Mouse (Mus musculus) heart, postnatal 0 days (tissue): ENCODE data around the gene Armcx4. TPM values are rescaled to one million over a fixed set of nuclear protein-coding genes. Genes with fewer than 3 reads are reported as not detected.

Source experiments
- ATAC-seq: fragments of 200-750 bp; cut with Nextera tagmentation; 2 replicates; pipeline ENCODE4 v1.8.0; 2017; ENCODE audit warnings: low read depth, moderate number of reproducible peaks, moderate library complexity; ENCODE audit not compliant: insufficient read depth
- DNase-seq: peaks from one replicate; pipeline ENCODE4 v3.0.0-alpha.2; 2016; ENCODE audit warnings: low spot score
- H3K27ac ChIP-seq: fragments of 300-500 bp; sonication (generic); 2 replicates; pipeline ENCODE4 v1.5.1; 2014; ENCODE audit warnings: low read depth, mild to moderate bottlenecking
- H3K27me3 ChIP-seq: fragments of 300-500 bp; sonication (generic); 2 replicates; pipeline ENCODE4 v1.6.1; 2014; ENCODE audit warnings: low read length, mixed read lengths; ENCODE audit not compliant: control insufficient read depth, insufficient read depth
- H3K36me3 ChIP-seq: fragments of 300-500 bp; sonication (generic); replicated peaks from 2 replicates; pipeline ENCODE4 v1.6.1; 2014; ENCODE audit warnings: low read length, mixed read lengths; ENCODE audit not compliant: control insufficient read depth, insufficient read depth
- H3K4me1 ChIP-seq: fragments of 300-500 bp; sonication (generic); 2 replicates; pipeline ENCODE4 v1.6.1; 2014; ENCODE audit warnings: antibody characterized with exemption; ENCODE audit not compliant: control insufficient read depth, insufficient read depth
- H3K4me2 ChIP-seq: fragments of 300-500 bp; sonication (generic); 2 replicates; pipeline ENCODE4 v1.6.1; 2014; ENCODE audit warnings: low read depth, mild to moderate bottlenecking, low read length, moderate library complexity
- H3K4me3 ChIP-seq: fragments of 300-500 bp; sonication (generic); 2 replicates; pipeline ENCODE4 v1.5.1; 2014; ENCODE audit warnings: low read depth, low read length
- H3K9ac ChIP-seq: fragments of 300-500 bp; sonication (generic); replicated peaks from 2 replicates; pipeline ENCODE4 v1.6.1; 2014; ENCODE audit warnings: low read depth, low read length, mixed read lengths
- H3K9me3 ChIP-seq: fragments of 300-500 bp; sonication (generic); replicated peaks from 2 replicates; pipeline ENCODE4 v1.6.1; 2016; ENCODE audit warnings: low read length; ENCODE audit not compliant: control insufficient read depth
- CTCF ChIP-seq: IDR thresholded peaks from 2 replicates; pipeline ENCODE4 v1.5.1; 2016; ENCODE audit warnings: antibody characterized with exemption, control low read depth, low read depth
- EP300 ChIP-seq: IDR thresholded peaks from 2 replicates; pipeline ENCODE4 v1.6.1; 2016; ENCODE audit warnings: antibody characterized with exemption, low read depth
- WGBS: fragments of 180-500 bp; shearing (Covaris S2); extraction: QIAGEN DNeasy Blood & Tissue Kit; methylation state at CpG from one replicate; pipeline ENCODE4 v1.1.7; 2014; 5-methylcytosine and 5-hydroxymethylcytosine counted together
- polyA plus RNA-seq: library from polyadenylated mRNA; unstranded; fragments of >200 nt; fragmentation: Nextera tagmentation; extraction: Ambion mirVana; gene quantifications from 2 replicates; pipeline ENCODE4 v1.2.1, GENCODE M21; 2015
- total RNA-seq: library from RNA; depleted of rRNA; stranded (reverse); fragments of >200 nt; gene quantifications from 2 replicates; pipeline ENCODE4 v1.2.3, GENCODE M21; 2014; ENCODE audit warnings: low replicate concordance

Gene Armcx4
- total and polyA plus RNA-seq, 2 experiments from 2014 or later: 2.8 to 7.4 TPM

DNA sequence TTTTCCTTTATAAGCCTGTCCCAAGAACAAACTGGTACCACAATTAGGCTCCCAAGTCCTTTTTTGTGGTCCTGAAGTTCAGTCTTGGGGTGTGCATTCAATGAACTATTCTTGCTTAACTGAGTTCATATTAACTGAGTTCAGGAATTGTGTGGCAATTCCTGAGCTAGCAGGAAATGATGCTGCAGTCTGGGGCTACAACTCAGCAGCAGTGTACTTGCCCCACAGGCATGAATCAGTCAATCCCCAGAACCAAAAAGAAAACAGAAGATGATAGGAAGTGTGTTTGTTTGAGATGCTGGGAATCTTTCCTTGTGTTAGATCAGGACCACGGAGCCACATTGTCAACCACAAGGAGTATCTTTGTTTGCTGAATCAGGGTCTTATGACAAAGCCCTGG is 34.3 kb upstream of the Armcx4 start:
- H3K4me3 ChIP-seq: no peak overlapping the region
- H3K9ac ChIP-seq: no peak overlapping the region
- no peak overlapping the region for H3K4me2 ChIP-seq
- H3K27me3 ChIP-seq: no peaks in the 10 kb centered on the region
- 79% methylated on average over 1 of the region's 1 CpGs for WGBS
- no peak for ATAC-seq
- no peak overlapping the region for H3K27ac ChIP-seq
- no peak for DNase-seq
- TF ChIP-seq EP300: no peak
- no peak for TF ChIP-seq CTCF
- H3K9me3 ChIP-seq: no peaks in the 10 kb centered on the region
- H3K4me1 ChIP-seq: no peaks in the 10 kb centered on the region
- no peaks in the 10 kb centered on the region for H3K36me3 ChIP-seq

DNA sequence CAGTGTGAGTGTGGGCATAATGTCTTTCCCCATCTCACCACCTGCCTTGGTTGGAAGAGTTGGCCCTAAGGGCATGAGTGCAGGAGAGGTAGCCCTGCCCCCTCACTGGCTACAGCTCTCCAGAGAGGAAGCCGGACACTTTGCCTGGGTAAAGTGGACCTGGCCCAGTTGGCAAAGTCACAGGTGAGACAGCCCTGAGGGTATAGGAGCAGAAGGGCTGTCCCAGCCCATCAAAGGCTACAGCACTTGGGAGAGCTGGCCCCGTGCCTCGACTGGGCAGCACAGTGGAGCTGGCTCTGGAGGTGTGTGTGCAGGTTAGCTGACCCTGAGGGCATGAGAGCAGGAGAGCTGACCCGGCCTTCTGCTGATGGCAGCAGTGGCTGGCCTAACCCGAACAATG is 24.7 kb upstream of the Armcx4 start:
- no peaks in the 10 kb centered on the region for H3K36me3 ChIP-seq
- H3K4me3 ChIP-seq: no peak overlapping the region
- DNase-seq (no peak), ATAC-seq (no peak)
- H3K27ac ChIP-seq: no peak overlapping the region
- H3K9ac ChIP-seq: no peak overlapping the region
- TF ChIP-seq CTCF: no peak
- no peak for TF ChIP-seq EP300
- H3K4me2 ChIP-seq: no peak overlapping the region
- 76% methylated on average over 5 of the region's 5 CpGs for WGBS
- H3K4me1 ChIP-seq: no peaks in the 10 kb centered on the region
- no peaks in the 10 kb centered on the region for H3K9me3 ChIP-seq
- H3K27me3 ChIP-seq: no peaks in the 10 kb centered on the region

DNA sequence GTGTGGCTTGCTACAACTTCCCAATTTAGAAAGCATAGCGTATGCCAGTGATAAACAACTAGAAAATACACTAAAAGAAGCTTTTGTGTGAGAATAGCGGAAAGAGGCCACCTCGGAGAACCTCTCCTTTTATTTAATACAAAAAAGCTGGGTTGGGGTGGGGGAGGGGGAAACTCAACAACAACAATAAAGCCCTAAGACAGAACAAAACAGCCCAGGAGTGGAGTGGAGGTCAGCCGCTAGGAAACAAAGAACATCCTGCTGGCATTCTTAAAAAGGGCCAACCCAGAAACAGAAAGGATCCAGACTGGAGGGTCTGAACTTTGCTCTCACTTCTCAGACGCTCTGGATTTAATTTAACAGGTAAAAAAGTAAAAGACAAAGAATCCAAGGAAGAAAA is 11.3 kb upstream of the Armcx4 start:
- TF ChIP-seq CTCF (no peak), EP300 (no peak)
- Histone ChIP-seq H3K4me2 (no peak overlapping the region), H3K27me3 (no peaks in the 10 kb centered on the region), H3K27ac (no peak overlapping the region), H3K36me3 (no peaks in the 10 kb centered on the region), H3K4me3 (no peak overlapping the region), H3K9me3 (no peaks in the 10 kb centered on the region), H3K4me1 (no peaks in the 10 kb centered on the region), H3K9ac (no peak overlapping the region)
- no peak for DNase-seq
- ATAC-seq: no peak
- 61% methylated on average over 5 of the region's 5 CpGs for WGBS

DNA sequence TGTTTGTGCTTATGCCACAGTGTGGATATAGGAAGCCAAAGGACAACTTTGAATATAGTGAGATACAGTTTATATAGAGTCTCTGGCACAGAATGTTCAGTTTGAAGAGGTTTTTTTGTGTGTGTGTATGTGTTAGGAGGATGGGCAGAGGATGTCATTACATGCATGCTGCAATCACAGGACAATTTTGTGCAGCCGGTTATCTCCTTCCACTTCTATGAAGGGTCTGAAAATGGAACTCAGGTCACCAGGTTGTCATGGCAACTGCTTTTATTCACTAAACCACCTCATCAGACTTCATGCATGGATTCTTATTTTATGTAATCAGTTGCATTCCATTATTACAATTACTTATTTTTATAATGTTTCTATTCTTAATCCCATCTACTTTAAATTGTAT is 10.4 kb upstream of the Armcx4 start:
- H3K4me2 ChIP-seq: no peak overlapping the region
- no peak overlapping the region for H3K27ac ChIP-seq
- no peak overlapping the region for H3K9ac ChIP-seq
- H3K36me3 ChIP-seq: no peaks in the 10 kb centered on the region
- no peaks in the 10 kb centered on the region for H3K4me1 ChIP-seq
- no peaks in the 10 kb centered on the region for H3K9me3 ChIP-seq
- ATAC-seq (no peak), DNase-seq (no peak)
- no peaks in the 10 kb centered on the region for H3K27me3 ChIP-seq
- WGBS: 50% methylated on average over 1 of the region's 1 CpGs
- no peak for TF ChIP-seq CTCF
- no peak for TF ChIP-seq EP300
- no peak overlapping the region for H3K4me3 ChIP-seq

DNA sequence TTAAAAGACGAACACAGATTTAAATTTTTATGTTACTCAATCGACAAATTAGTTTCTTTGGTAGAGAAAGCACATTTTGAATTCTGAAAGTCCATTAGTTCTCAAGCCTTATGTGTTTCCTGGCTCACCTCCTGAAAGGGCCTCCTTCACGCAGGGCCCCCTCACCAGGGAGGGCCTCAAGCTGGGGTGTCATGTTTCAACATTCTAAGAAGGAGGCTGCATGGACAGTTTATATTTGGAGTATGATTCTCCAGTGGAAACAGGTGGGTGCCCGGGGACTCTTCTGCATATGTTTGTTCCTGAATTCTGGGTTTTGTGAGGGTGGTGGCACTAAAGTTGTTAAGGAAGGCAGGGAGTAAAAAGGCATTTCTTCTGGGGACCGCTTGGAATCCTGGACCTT is 1.4 kb upstream of the Armcx4 start:
- 32% methylated on average over 5 of the region's 5 CpGs for WGBS
- H3K4me2 ChIP-seq: peak overlapping the region; percentile 61
- no peaks in the 10 kb centered on the region for H3K27me3 ChIP-seq
- ATAC-seq (no peak), DNase-seq (peak; percentile 8)
- no peaks in the 10 kb centered on the region for H3K9me3 ChIP-seq
- TF ChIP-seq CTCF (no peak), EP300 (no peak)
- H3K27ac ChIP-seq: peak overlapping the region; percentile 89
- H3K4me3 ChIP-seq: peak overlapping the region; percentile 63
- H3K36me3 ChIP-seq: peaks cover 12% of the 10 kb centered on the region; the same call in 1 of the 2 replicates
- H3K4me1 ChIP-seq: no peaks in the 10 kb centered on the region
- H3K9ac ChIP-seq: peak overlapping the region; percentile 15; the same call in 1 of the 2 replicates

DNA sequence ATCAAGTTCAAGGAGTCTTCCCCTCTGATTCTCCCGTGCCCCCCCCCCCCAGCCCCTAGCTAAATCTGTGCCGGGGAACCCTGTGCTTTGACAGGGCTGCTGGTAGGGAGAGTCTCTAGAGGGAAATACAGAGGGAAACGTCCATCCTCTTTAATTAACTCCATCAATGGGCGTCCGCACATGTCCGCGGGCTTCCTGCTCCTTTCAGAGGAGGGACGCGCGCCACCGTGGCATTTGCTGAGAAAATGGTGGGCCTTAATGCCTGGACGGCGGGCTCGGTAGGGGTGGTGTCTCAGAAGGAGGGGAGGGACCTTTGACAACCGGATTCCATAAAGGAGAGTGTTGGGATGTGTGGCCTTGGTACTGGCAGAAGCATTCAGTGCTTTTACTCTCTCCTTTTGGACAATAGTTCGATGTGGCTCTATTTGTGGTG is 436 bp downstream of the Armcx4 start:
- Histone ChIP-seq H3K4me3 (peak overlapping the region; percentile 63), H3K27ac (peak overlapping the region; percentile 89), H3K9ac (peak overlapping the region; percentile 71), H3K4me1 (no peaks in the 10 kb centered on the region), H3K4me2 (peak overlapping the region; percentile 61), H3K36me3 (peaks cover 24% of the 10 kb centered on the region; the same call in 1 of the 2 replicates), H3K27me3 (no peaks in the 10 kb centered on the region), H3K9me3 (no peaks in the 10 kb centered on the region)
- ATAC-seq: peak; percentile 61
- no peak for TF ChIP-seq EP300
- TF ChIP-seq CTCF: no peak
- peak; percentile 52 for DNase-seq
- WGBS: 9% methylated on average over 15 of the region's 16 CpGs
